Mouse (Mus musculus): ENCODE data around the gene Nlrc5.

DNA sequence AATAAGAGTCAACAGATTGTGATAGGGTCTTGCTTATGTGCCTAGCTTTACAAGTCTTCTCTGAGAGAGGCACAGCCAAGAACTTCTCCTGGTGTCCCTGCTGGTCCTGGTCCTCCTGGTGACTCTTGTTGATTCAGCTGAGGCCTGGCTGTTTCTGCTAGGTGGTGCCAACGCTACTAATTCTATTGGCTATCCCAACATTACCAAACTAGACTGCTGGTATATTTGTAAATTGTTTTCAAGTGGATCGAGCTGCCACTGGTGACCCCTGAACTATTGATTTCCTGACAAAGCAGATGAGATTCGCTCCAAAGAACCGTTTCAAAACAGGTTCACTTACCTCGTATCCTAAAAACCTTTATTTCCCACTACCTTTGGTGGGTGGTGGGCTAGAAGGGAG is 20.7 kb downstream of the Nlrc5 start:
- no peak for TF ChIP-seq CTCF (IDR thresholded peaks at IDR 0.05; ENCODE audit: extremely low read depth, insufficient read length, insufficient replicate concordance, low read depth, low read length)
- TF ChIP-seq POLR2A (IDR thresholded peaks at IDR 0.05; ENCODE audit: low read depth, low read length), result no peak

Measured in small intestine, adult 2 months (tissue).